Mouse (Mus musculus) CD4-positive, CD25-positive, alpha-beta regulatory T cell, adult 2 months (primary cell): ENCODE data around the gene Ankrd26.

Source experiments
- DNase-seq: peaks from one replicate; pipeline ENCODE4 v3.0.0-alpha.2; 2012; ENCODE audit warnings: low read depth, low spot score

Ankrd26 gene

DNA sequence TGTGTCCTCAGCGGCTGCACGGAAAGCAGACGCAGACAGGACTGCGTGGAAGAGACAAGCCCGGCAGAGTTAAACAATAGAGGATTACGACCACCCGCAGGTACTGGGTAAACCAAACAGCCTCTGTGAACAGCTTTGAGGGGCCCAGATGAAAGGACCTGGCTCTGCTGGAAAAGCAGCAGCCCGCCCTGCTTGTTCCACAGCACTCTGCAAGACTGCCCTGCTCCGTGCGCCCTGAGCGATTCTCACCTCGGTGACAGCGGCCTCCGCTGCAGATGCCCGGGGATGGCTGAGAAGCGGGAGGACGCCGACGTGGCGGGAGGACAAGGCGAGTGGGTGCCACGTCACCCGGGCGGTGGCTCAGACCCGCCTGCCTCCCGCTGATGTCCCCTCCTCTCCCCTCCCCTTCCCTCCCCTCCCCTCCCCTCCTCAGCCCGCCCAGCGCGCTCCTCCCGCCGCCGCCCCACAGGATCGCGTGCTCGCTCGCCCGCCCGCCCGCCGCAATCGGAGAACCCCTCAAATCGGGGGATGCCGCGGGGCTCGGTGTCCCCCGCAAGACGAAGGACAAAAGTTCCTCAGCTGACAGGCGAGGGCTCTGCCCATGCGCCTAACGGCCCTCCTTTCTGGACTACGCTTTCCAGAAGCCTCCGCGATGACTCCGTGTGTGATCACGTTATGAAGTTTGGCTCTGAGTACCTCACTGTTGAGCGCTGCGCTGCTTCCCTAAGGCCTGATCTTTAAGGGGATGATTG is 82.9 kb downstream of the Ankrd26 start, which contains the start of gene Zfp9:
TSS of gene Zfp9 (minus strand) at position 364 of the 752 bp plus-strand sequence.
- DNase-seq = peak; percentile 16

DNA sequence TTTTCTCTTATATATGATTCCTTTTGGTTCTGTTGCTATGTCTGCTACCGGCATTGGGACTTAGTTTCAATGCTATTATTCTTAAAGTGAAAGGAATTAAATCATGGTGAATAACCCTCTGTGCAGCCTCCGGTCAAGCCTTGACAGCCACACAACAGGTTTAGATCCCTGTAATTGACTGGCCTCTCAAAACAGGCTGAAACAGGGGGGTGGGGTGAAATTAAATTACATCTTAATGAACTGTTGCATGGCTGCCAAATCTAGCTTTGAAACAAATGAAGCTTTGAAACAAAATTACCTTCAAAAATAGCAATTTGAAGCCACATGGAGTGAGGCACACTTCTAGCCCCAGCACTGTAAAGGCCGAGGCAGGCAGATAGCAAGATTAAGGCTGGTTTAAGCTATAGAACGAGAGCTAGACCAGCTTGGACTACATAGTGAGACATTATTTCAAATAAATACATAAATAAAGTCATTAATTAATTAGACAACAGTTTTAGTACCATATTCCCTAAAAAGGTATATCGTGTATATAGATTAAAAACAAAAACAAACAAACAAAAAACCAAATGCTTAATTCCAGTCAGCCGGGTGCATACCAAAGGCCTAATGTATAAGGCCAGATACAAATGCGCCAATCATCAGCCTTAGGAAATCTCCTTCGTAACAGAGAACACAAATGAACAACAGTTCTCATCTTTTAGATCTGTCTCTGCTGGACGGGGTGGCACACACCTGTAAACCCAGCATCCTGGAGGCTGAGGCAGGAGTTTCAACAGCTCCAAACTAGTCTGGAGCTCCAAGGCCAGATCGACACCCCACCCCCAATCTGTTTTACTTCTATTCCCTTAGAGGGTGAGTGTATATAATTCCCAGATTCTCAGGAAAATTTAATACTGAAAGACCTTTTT is 83.9 kb downstream of the Ankrd26 start:
- no peak for DNase-seq

DNA sequence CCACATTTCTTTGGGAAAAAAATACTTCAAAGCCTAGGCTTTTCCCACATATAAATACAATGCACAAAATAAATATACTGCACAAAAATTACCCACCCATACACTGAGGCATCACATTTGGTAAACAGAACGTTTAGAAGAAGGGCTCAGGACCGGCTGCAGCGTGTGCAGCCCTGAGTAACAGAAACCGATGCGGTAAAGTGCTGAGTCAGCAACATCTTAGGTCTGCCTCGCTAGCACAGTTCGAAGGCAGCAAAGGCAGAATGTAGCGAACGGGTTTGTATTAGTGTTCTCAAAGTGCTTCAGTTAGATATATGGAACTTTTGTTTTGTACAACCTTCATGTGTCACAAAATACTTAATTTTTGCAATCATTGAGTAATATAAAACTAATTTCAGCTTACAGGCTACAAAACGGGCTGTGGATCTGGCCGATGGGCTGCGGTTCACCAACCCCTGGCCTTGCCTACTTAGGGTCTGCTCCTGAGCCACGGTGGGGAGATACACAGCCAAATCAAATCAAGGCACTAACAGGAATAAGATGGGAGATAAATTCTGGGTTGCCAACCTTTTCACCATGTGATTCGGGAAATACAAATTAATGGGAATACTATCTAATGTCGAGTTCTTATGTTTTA is 99.8 kb downstream of the Ankrd26 start:
- DNase-seq = no peak

- DNase-seq = no peak
These were observed 104.3 kb downstream of the Ankrd26 start for GRCm38 (mm10) chr6:118457726-118458125.

GRCm38 (mm10) chr6:118455042-118455631 is 106.9 kb downstream of the Ankrd26 start, which contains the start of gene Zfp248:
Zfp248 (minus strand) TSS chr6:118455528.
- DNase-seq = peak; percentile 89

GRCm38 (mm10) chr6:118454452-118454851 is 107.6 kb downstream of the Ankrd26 start:
- DNase-seq = no peak
